Mouse (Mus musculus) heart, embryonic 13.5 days (tissue): ENCODE data around the gene Pik3ip1. TPM values are rescaled to one million over a fixed set of nuclear protein-coding genes. Genes with fewer than 3 reads are reported as not detected.

Experiments
- ATAC-seq: fragments of 200-750 bp; cut with Nextera tagmentation; 2 replicates; pipeline ENCODE4 v1.8.0; 2017; ENCODE audit warnings: moderate TSS enrichment; ENCODE audit not compliant: insufficient number of reproducible peaks, low FRiP score, low TSS enrichment; ENCODE audit errors: extremely low read depth
- H3K27ac ChIP-seq: fragments of 300-500 bp; sonication (generic); replicated peaks from 2 replicates; pipeline ENCODE4 v1.5.1; 2015; ENCODE audit warnings: moderate library complexity, mild to moderate bottlenecking, inconsistent platforms
- H3K27me3 ChIP-seq: fragments of 300-500 bp; sonication (generic); replicated peaks from 2 replicates; pipeline ENCODE4 v1.6.1; 2015; ENCODE audit warnings: mild to moderate bottlenecking, inconsistent platforms
- H3K36me3 ChIP-seq: fragments of 300-500 bp; sonication (generic); 2 replicates; pipeline ENCODE4 v1.6.1; 2015; ENCODE audit warnings: mild to moderate bottlenecking, inconsistent platforms
- H3K4me1 ChIP-seq: fragments of 300-500 bp; sonication (generic); 2 replicates; pipeline ENCODE4 v1.6.1; 2015; ENCODE audit warnings: inconsistent platforms
- H3K4me2 ChIP-seq: fragments of 300-500 bp; sonication (generic); 2 replicates; pipeline ENCODE4 v1.6.1; 2015; ENCODE audit warnings: inconsistent platforms, mild to moderate bottlenecking, moderate library complexity
- H3K4me3 ChIP-seq: fragments of 300-500 bp; sonication (generic); 2 replicates; pipeline ENCODE4 v1.5.1; 2015; ENCODE audit warnings: moderate library complexity, mild to moderate bottlenecking, inconsistent platforms
- H3K9ac ChIP-seq: fragments of 300-500 bp; sonication (generic); 2 replicates; pipeline ENCODE4 v1.6.1; 2015; ENCODE audit warnings: inconsistent platforms, mild to moderate bottlenecking, moderate library complexity
- H3K9me3 ChIP-seq: fragments of 300-500 bp; sonication (generic); 2 replicates; pipeline ENCODE4 v1.6.1; 2016; ENCODE audit warnings: inconsistent platforms
- WGBS: fragments of 180-500 bp; shearing (Covaris S2); methylation state at CpG from one replicate; pipeline ENCODE4 v1.1.7; 2015; ENCODE audit warnings: mixed read lengths; 5-methylcytosine and 5-hydroxymethylcytosine counted together
- polyA plus RNA-seq: library from polyadenylated mRNA; unstranded; fragments of >200 nt; fragmentation: Nextera tagmentation; extraction: Ambion mirVana; gene quantifications from 2 replicates; pipeline ENCODE4 v1.2.1, GENCODE M21; 2015

The Pik3ip1 gene
- polyA plus RNA-seq, 1 experiment from 2014 or later: 19.0 TPM

DNA sequence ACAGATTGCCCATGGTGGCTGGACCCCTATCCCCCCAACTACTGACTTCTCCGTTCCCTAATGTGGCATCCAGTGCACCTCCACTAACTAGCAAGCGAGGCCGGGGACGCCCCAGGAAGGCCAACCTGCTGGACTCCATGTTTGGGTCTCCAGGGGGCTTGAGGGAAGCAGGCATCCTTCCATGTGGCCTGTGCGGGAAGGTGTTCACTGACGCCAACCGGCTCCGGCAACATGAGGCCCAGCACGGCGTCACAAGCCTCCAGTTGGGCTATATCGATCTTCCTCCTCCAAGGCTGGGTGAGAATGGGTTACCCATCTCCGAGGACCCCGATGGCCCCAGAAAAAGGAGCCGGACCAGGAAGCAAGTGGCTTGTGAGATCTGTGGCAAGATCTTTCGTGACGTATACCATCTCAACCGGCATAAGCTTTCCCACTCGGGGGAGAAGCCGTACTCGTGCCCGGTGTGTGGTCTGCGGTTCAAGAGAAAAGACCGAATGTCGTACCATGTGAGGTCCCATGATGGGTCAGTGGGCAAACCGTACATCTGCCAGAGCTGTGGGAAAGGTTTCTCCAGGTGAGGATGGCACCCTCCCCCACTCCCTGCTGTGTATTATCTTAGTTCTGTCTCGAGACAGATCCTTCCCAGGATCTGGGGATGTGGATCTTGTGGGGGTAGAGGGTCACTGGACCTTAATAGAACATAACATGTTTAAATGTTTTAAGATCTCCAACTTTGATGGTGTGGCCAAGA, 38.7 kb upstream of the Pik3ip1 start:
- H3K4me3 ChIP-seq: peak overlapping the region; percentile 69
- no peak for ATAC-seq
- H3K4me2 ChIP-seq: peak overlapping the region; percentile 99
- H3K9ac ChIP-seq: peak overlapping the region; percentile 98
- WGBS: 2% methylated on average over 26 of the region's 26 CpGs
- no peaks in the 10 kb centered on the region for H3K9me3 ChIP-seq
- peak overlapping the region; percentile 100 for H3K27ac ChIP-seq
- peaks cover 64% of the 10 kb centered on the region for H3K4me1 ChIP-seq
- peaks cover 40% of the 10 kb centered on the region for H3K36me3 ChIP-seq
- H3K27me3 ChIP-seq: no peaks in the 10 kb centered on the region

- Histone ChIP-seq H3K4me2 (peak overlapping the region; percentile 99), H3K9me3 (no peaks in the 10 kb centered on the region), H3K4me1 (peaks cover 70% of the 10 kb centered on the region), H3K27me3 (no peaks in the 10 kb centered on the region), H3K4me3 (peak overlapping the region; percentile 69), H3K36me3 (peaks cover 46% of the 10 kb centered on the region), H3K9ac (peak overlapping the region; percentile 98), H3K27ac (peak overlapping the region; percentile 100)
- ATAC-seq: no peak
- 0% methylated on average over 8 of the region's 8 CpGs for WGBS
Observed at GRCm38 (mm10) chr11:3292062-3292421, 38.2 kb upstream of the Pik3ip1 start.

- H3K27me3 ChIP-seq: no peaks in the 10 kb centered on the region
- 1% methylated on average over 8 of the region's 8 CpGs for WGBS
- H3K9me3 ChIP-seq: no peaks in the 10 kb centered on the region
- H3K4me3 ChIP-seq: peak overlapping the region; percentile 69
- no peak for ATAC-seq
- H3K27ac ChIP-seq: peak overlapping the region; percentile 100
- H3K9ac ChIP-seq: peak overlapping the region; percentile 98
- H3K4me2 ChIP-seq: peak overlapping the region; percentile 99
- peaks cover 53% of the 10 kb centered on the region for H3K36me3 ChIP-seq
- H3K4me1 ChIP-seq: peaks cover 73% of the 10 kb centered on the region
Observed at GRCm38 (mm10) chr11:3292711-3293249, 37.4 kb upstream of the Pik3ip1 start.

DNA sequence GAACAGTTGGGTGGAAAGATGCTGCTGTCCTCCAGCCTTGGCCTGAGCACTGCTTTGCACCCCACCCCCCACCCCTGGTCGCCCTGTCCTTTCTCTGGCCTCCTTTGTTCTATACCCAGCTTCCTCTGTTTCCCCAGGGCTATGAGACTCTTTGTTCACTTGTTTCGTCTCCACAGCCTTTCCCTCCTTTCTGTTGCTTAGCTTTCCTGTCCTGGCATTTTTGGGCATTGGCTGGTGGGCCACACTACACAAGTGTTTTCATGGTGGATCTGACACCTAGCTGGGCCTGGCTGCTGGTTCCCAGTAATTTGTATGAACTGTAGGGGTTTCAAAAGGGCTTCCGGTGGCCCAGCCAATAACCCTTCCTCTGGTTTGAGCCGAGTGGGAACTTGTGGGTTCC, 36.8 kb upstream of the Pik3ip1 start:
- peaks cover 71% of the 10 kb centered on the region for H3K4me1 ChIP-seq
- peak overlapping the region; percentile 98 for H3K9ac ChIP-seq
- no peak for ATAC-seq
- no peaks in the 10 kb centered on the region for H3K9me3 ChIP-seq
- H3K27me3 ChIP-seq: no peaks in the 10 kb centered on the region
- peak overlapping the region; percentile 99 for H3K4me2 ChIP-seq
- peak overlapping the region; percentile 100; the same call in 1 of the 2 replicates for H3K27ac ChIP-seq
- WGBS: 53% methylated on average over 4 of the region's 4 CpGs
- peak overlapping the region; percentile 69 for H3K4me3 ChIP-seq
- peaks cover 59% of the 10 kb centered on the region for H3K36me3 ChIP-seq

GRCm38 (mm10) chr11:3294641-3295040, 35.6 kb upstream of the Pik3ip1 start:
- Histone ChIP-seq H3K4me3 (no peak overlapping the region), H3K9ac (no peak overlapping the region)

GRCm38 (mm10) chr11:3296056-3296455, 34.1 kb upstream of the Pik3ip1 start:
- WGBS: 68% methylated on average over 5 of the region's 5 CpGs
- no peaks in the 10 kb centered on the region for H3K9me3 ChIP-seq
- H3K4me1 ChIP-seq: peaks cover 67% of the 10 kb centered on the region
- no peak overlapping the region for H3K4me2 ChIP-seq
- no peak for ATAC-seq
- no peak overlapping the region for H3K9ac ChIP-seq
- H3K4me3 ChIP-seq: no peak overlapping the region
- no peak overlapping the region for H3K27ac ChIP-seq
- peaks cover 85% of the 10 kb centered on the region for H3K36me3 ChIP-seq
- no peaks in the 10 kb centered on the region for H3K27me3 ChIP-seq

More at GRCm38 (mm10) chr11:3294641-3295040, 35.6 kb upstream of the Pik3ip1 start:
- Histone ChIP-seq H3K36me3 (peaks cover 72% of the 10 kb centered on the region), H3K9me3 (no peaks in the 10 kb centered on the region), H3K27me3 (no peaks in the 10 kb centered on the region), H3K27ac (no peak overlapping the region), H3K4me2 (no peak overlapping the region), H3K4me1 (peaks cover 71% of the 10 kb centered on the region)
- WGBS: 86% methylated on average over 2 of the region's 2 CpGs
- no peak for ATAC-seq

DNA sequence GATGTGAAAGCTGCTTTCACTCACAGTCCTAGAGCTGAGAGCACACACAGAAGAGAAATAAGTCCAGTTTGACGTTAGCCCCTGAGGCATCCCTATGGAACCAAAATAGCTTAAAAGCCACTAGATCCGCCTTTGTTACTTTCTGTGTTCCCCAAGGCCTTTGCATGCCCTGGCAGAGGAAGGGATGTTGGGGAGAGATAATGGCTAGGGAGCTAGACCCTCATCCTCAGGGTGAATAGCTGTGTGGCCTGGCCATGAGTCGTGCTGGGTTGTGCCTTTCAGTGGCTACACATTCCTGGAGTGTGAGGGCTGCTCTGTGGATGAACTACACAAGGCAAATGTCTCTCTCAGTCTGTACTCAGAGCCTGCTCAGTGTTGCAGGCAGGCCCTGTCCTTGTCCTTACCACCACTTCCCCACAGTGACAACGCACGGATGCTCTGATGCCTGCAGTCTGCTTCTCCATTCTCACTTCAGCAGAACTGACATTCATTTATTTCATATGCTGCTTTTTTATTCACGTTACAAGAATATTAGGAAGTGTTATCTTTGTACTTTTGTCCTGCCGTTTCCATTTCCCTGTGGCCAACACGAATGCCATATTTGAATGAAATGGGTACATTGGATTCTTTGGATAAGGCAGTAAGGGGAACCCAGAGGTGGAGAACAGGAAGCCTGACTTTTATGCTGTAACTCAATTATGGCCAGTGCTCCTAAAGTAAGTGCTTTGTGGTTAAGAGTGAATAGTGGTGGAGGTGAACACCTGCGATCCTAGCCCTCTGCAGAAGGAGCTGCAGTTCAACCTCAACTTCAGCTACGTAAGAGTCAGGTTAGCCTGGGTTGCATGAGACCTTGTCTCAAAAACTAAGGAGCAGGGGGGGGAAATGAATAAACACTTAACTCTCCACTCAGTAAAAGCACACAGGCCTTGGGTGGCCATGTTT, 32.1 kb upstream of the Pik3ip1 start:
- ATAC-seq: no peak
- Histone ChIP-seq H3K4me3 (no peak overlapping the region), H3K9me3 (no peaks in the 10 kb centered on the region), H3K9ac (peak overlapping the region; percentile 21; the same call in 1 of the 2 replicates), H3K27me3 (no peaks in the 10 kb centered on the region), H3K4me1 (peaks cover 61% of the 10 kb centered on the region), H3K4me2 (no peak overlapping the region), H3K36me3 (peaks cover 100% of the 10 kb centered on the region), H3K27ac (no peak overlapping the region)
- 77% methylated on average over 10 of the region's 10 CpGs for WGBS

DNA sequence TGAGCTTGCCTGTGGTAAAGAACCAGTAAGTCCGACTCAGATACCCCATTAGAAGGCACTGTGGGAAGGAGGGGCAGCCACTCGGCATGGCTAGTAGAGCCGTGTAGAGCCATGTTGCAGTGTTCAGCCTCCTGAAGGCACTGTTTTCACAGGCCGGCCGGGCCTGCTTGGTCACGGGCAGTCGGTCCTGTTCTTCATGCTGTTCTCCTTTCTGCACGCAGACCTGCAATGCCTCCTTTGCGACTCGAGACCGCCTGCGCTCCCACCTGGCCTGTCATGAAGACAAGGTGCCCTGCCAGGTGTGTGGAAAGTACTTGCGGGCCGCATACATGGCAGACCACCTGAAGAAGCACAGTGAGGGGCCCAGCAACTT, 31.4 kb upstream of the Pik3ip1 start:
- ATAC-seq: no peak
- Histone ChIP-seq H3K4me3 (no peak overlapping the region), H3K4me1 (peaks cover 57% of the 10 kb centered on the region), H3K9ac (no peak overlapping the region), H3K27ac (no peak overlapping the region), H3K27me3 (no peaks in the 10 kb centered on the region), H3K4me2 (no peak overlapping the region), H3K9me3 (no peaks in the 10 kb centered on the region), H3K36me3 (peaks cover 100% of the 10 kb centered on the region)
- 89% methylated on average over 14 of the region's 14 CpGs for WGBS

DNA sequence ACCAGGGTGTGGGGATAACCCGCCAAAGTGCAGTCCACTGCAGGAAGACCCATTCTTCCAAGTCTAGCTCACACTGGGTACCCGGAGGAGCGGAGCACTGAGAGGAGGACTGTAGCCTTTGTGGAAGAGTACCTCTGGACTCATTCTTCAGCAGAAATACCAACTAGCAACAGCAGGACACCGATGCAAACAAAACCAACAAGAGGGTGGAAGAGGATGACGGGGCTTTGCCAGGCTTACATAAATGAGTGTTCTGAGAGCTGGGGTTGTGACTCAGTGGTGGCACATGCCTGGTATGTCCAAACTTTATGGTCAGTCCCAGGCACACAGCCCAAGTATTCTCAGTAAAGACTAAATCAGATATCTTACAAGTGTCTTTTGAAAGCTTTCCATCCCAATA, 29.1 kb upstream of the Pik3ip1 start:
- 93% methylated on average over 5 of the region's 5 CpGs for WGBS
- Histone ChIP-seq H3K27me3 (no peaks in the 10 kb centered on the region), H3K9ac (no peak overlapping the region), H3K27ac (no peak overlapping the region), H3K36me3 (peaks cover 100% of the 10 kb centered on the region), H3K4me3 (no peak overlapping the region), H3K4me2 (no peak overlapping the region), H3K4me1 (peaks cover 36% of the 10 kb centered on the region), H3K9me3 (no peaks in the 10 kb centered on the region)
- no peak for ATAC-seq

DNA sequence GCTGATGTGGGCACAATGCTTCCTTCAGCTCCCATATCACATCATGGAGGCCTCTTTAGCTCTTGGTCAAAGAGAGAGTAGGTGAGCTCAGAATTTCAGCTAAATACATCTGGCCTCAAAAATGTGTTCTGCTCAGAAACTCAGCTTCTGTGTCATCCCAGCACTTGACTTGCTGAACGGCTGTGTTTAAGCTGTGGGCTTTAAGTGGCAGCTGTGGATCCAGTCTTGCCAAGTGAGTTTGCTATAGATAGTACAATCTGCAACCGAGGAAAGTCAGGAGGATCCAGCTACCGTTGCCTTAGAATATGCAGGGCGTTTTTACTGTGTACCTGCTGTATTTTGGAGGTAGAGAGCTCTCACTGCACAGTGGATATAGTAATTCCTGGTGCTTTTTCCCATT, 27.8 kb upstream of the Pik3ip1 start:
- H3K27ac ChIP-seq: peak overlapping the region; percentile 25; the same call in 1 of the 2 replicates
- no peak for ATAC-seq

DNA sequence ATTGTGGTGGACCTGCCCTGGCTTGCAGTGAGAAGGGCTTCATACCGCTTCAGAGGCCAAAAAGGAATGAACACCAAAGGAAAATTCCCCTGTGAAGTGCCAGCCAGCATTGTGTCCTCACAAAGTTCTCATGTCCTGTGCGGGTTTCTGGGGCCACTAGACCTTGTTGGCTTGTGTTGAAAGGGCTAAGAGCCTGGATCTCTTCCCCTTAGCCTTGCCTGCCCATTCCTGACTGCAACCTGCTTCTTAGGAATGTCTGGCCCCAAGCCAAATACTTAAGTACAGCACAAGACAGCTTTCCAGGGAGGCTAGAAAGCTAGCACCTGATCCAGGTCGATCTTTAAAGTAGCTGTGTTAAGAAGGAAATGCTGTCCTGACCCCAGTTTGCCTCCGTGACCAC, 27.4 kb upstream of the Pik3ip1 start:
- Histone ChIP-seq H3K4me3 (no peak overlapping the region), H3K27me3 (no peaks in the 10 kb centered on the region), H3K4me1 (peaks cover 19% of the 10 kb centered on the region), H3K9me3 (no peaks in the 10 kb centered on the region), H3K36me3 (peaks cover 100% of the 10 kb centered on the region), H3K27ac (peak overlapping the region; percentile 25; the same call in 1 of the 2 replicates), H3K9ac (peak overlapping the region; percentile 37; the same call in 1 of the 2 replicates), H3K4me2 (no peak overlapping the region)
- 65% methylated on average over 4 of the region's 4 CpGs for WGBS
- ATAC-seq: no peak

More for the DNA sequence above, 27.8 kb upstream of the Pik3ip1 start:
- Histone ChIP-seq H3K4me3 (no peak overlapping the region), H3K4me1 (peaks cover 23% of the 10 kb centered on the region), H3K9ac (peak overlapping the region; percentile 44; the same call in 1 of the 2 replicates), H3K9me3 (no peaks in the 10 kb centered on the region), H3K4me2 (no peak overlapping the region), H3K36me3 (peaks cover 100% of the 10 kb centered on the region), H3K27me3 (no peaks in the 10 kb centered on the region)
- 56% methylated on average over 4 of the region's 4 CpGs for WGBS
